Mouse (Mus musculus) adrenal gland, postnatal 14 days (tissue): ENCODE measurements around the gene A730071L15Rik. TPM values are rescaled to one million over a fixed set of nuclear protein-coding genes. Genes with fewer than 3 reads are reported as not detected.

Experiments
- DNase-seq: peaks from one replicate; pipeline ENCODE4 v3.0.0; 2021; ENCODE audit warnings: mixed read lengths
- total RNA-seq: library from RNA; stranded (reverse); gene quantifications from 2 replicates; pipeline ENCODE4 v1.2.3, GENCODE M21; 2021

The A730071L15Rik gene
- total RNA-seq, 1 experiment from 2014 or later, result not detected

- DNase-seq, result no peak
These were observed 16.6 kb upstream of the A730071L15Rik start for GRCm38 (mm10) chr11:6183246-6183645.

GRCm38 (mm10) chr11:6184202-6184935, 15.5 kb upstream of the A730071L15Rik start:
- DNase-seq, result no peak

- no peak for DNase-seq
These were observed 12.4 kb upstream of the A730071L15Rik start for GRCm38 (mm10) chr11:6187399-6187798.

- DNase-seq, result peak; percentile 92
These were observed 12.0 kb upstream of the A730071L15Rik start for GRCm38 (mm10) chr11:6187878-6188277.

- no peak for DNase-seq
These were observed 3.0 kb upstream of the A730071L15Rik start for GRCm38 (mm10) chr11:6196780-6197179.

- DNase-seq, result no peak
These were observed 1.4 kb upstream of the A730071L15Rik start for GRCm38 (mm10) chr11:6198449-6198848.

GRCm38 (mm10) chr11:6200087-6200569, 299 bp downstream of the A730071L15Rik start, which contains the start of gene Nudcd3:
Gene Nudcd3, minus strand, starts transcription at chr11:6200415.
- DNase-seq, result peak; percentile 93

GRCm38 (mm10) chr11:6200570-6200969, 741 bp downstream of the A730071L15Rik start:
- no peak for DNase-seq

- no peak for DNase-seq
These were observed 7.3 kb downstream of the A730071L15Rik start for GRCm38 (mm10) chr11:6207090-6207489.

- no peak for DNase-seq
These were observed 8.3 kb downstream of the A730071L15Rik start for GRCm38 (mm10) chr11:6208158-6208557.

GRCm38 (mm10) chr11:6216834-6217233, 17.0 kb downstream of the A730071L15Rik start:
- DNase-seq, result no peak

GRCm38 (mm10) chr11:6218189-6218896, 18.5 kb downstream of the A730071L15Rik start:
- no peak for DNase-seq

GRCm38 (mm10) chr11:6219967-6220366, 20.1 kb downstream of the A730071L15Rik start:
- DNase-seq, result no peak

GRCm38 (mm10) chr11:6222187-6222586, 22.4 kb downstream of the A730071L15Rik start:
- DNase-seq, result no peak

GRCm38 (mm10) chr11:6224541-6225229, 24.9 kb downstream of the A730071L15Rik start:
- DNase-seq, result no peak

GRCm38 (mm10) chr11:6230012-6230411, 30.2 kb downstream of the A730071L15Rik start, which contains the start of gene Npc1l1:
Gene Npc1l1, minus strand, starts transcription at chr11:6230143.
- DNase-seq, result no peak

- DNase-seq, result no peak
These were observed 33.2 kb downstream of the A730071L15Rik start for GRCm38 (mm10) chr11:6233025-6233424.

GRCm38 (mm10) chr11:6244707-6245106, 44.9 kb downstream of the A730071L15Rik start:
- no peak for DNase-seq
